Mouse (Mus musculus): ENCODE data around the gene Zfp287.
"Not testable (repeated sequence)": the region's sequence is repeated elsewhere in the genome, so short reads cannot be mapped to it uniquely, and the experiment has no call there.

Zfp287 gene

DNA sequence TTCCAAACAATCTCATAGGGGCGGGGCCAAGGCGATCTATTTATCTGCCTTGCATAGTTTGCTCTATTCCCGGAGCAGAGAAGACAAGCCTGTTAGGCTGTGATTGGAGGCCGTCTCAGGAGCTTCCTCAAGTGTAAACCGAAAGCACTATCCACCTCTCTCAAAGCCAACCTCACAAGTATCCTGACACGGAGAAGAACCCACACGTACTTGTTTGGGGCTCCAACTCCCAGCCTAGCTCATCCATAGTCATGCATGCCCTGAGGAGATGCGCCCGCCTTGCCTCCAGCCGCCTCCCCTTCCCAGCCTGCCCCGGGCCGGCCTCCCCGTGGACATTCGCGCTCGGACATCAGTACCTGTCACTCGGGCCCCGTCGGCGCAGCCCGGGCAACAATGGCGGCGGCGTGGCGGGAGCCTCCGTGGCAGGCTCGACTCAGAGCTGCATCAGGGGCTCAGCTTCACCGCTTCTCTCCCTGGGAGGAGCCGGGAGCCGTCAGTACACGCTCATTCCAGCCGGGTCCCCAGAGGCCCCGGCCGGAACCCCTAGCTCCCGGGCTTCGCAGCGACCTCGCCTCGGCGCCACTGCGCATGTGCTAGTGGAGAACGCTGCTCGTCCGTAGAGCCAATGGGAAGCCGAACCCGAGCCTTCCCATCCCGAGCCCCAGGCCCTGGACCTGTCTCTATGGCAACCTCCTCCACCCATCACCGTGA lies at the start of gene Zfp287:
Gene Zfp287, minus strand, starts transcription at position 595 of the 711 bp plus-strand sequence.
- peak; percentile 90 for DNase-seq (ENCODE audit: low read depth, low spot score)

DNA sequence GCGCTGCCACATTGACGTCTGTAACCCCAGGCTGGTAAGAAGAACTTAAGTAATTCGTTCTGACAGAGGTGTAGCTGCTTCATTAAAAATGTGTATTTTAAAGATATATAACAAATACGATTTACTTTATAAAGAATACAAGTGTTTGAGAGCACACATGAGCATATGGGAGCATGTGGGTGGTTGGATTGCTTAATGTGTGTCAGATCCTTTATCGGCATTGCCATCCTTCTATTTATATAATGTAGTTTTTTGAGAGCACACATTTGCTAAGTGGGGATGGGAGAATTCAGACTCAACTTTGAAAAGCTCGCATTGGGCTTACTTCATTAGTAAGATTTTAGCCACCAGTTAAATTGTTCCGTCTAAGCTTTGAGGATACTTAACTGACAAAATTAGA lies 44.8 kb upstream of the Zfp287 start:
- DNase-seq (ENCODE audit: low read depth, low spot score) = no peak

DNA sequence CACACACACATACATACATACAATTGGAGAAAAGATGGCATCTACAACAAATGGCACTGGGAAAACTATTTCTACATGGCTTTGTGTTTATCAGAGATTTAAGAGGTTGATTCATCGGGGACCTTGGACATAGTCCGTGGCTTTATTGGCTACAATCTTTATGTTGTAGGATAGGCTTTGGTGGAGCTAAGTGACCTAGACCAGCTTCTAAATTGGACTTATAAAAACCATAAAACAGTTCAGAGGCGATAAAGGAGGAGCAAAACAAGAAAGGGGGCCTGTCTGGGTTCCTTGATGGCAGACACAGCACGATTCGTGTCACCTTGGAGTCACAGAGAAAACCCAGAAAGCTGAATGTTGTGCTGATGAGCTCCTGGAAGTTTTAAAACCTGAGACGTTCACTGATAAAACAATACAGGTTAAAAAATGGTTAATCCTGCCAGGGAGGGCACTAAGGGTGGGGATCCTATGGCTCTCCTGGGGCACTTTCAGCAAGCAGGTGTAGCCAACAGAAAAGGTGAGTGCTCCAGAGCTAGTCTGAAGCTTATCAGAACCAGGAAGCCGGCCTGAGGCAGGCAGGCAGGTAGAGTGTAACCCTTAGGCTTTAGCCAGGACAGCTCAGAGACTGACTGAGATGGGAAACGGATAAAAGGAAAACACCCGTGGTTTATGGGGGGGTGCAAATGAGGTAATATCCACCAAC lies 29.2 kb upstream of the Zfp287 start:
- DNase-seq (ENCODE audit: low read depth, low spot score) = no peak

DNA sequence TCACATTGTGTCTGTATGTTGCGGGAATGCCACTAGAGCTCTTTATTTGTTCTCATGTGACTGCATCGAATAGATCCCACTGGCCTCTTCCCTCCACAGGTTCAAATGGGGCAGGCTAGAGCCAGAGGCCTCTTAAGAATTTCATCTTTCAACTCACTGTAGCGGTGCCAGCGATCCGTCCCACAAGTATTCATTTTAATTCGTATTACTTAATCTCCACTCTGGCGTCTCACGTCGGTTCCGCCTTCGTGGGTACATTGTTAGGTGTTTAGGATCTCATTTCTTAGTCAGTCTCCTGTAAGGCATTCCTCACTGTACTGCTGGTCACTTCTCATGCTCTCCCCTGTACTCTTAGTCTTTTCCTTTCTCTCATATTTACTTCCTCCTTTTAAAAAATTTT lies 26.8 kb upstream of the Zfp287 start:
- no peak for DNase-seq (ENCODE audit: low read depth, low spot score)

DNA sequence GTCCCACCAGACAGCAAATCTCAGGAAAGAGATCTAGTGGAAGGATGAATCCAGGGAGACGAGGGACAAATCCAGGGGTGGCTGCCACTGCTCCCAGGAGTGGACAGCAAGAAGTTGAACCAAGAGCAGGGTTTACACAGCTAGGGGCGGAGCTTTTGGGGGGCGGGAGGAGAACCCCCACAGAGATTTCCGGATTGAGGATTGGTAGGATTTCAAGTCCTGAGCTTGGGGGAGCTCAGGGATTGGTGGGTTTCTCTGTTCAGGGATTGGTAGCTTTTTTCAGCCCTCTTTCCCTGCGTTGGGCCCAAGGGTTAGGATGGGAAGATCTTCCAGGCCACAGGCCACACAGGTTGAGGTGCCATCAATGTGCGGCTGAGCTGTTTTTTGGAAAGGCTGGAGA lies 26.2 kb upstream of the Zfp287 start:
- no peak for DNase-seq (ENCODE audit: low read depth, low spot score)

DNA sequence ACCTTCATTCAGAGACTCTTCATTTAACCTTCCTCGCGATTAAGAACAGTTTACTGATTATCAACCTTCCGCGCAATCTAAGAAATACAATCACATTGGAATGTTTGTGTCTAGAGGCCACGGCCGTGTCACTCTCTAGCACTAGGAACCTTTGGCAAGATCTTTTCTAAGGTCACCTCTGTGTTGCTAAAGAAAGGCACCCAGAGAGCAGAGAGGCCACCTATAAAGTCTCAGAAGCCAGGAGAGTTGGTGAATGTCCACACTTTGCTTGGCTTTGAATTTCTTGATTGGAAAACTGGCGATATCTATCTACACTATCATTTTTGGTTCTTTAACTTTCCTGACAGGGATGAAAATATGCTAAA lies 25.4 kb upstream of the Zfp287 start:
- no peak for DNase-seq (ENCODE audit: low read depth, low spot score)

DNA sequence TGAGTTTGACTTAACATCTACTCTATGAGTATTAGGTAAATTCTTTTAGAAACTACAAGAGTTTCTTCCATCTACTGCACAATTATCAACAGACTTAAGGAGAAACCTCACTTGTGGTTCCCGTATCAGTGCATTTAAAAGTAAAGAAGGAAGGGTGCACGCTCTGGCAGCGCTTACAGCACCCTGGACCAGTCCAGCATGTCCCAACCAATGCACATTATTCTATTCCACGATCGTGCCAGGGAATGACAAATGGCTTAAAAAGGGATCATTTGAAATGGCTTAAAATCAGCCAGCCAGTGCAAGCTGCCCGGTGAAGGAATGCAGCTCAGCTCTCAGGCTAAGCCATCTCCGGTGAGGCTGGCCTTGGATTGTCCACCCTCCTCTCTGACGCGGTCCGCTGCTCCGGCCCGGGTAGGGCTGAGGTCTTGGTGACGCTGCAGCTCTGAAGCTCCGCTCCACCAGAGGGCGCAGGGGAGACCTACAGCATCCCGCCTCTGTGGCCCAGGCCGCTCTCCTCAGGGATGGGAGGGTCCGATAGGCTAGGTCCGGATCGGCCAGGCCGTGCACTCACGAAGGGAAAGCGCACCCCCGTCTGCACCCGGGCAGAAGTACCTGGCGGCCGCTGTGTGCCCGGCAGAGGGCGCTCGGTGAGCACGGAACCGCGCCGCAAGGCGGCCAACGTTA lies 24.9 kb upstream of the Zfp287 start:
- peak; percentile 81 for DNase-seq (ENCODE audit: low read depth, low spot score)

DNA sequence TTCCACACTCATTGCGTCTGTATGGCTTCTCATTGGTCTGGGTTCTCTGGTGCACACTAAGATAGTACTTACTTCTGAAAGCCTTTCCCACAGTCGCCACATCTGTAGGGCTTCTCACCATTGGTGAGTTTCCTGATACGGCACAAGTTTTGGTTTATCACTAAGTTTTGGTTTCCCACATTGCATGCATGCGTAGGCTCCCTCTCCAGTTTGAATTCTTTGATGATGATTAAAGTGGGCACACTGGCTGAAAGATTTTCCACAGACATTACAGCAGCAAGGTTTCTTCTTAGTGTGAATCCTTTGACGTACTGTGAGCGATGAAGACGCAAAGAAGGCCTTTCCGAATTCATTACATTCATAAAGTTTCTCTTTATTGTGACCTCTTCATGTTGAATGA lies 21.1 kb upstream of the Zfp287 start, which contains the start of gene Gm10428:
Gene Gm10428, plus strand, starts transcription at position 321 of the 400 bp plus-strand sequence.
- DNase-seq (ENCODE audit: low read depth, low spot score) = peak; percentile 66

DNA sequence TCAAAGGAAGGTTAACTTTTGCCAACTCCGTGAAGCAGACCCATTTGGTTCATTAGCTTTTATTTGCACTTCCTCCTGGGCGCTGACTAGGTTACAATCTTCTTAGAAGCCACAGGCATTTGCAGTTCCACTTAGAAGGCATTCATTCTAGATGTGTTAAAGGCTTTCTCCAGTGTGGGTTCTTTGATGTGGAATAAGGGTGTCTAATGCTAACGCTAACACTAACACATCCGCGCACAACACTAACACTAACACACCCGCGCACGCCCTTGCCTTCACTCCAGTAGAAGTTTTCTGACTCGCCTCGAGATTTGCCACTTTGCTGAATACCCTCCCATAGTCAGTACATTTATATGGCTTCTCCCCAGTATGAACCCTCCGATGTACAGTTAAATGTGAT lies 20.5 kb upstream of the Zfp287 start:
- DNase-seq (ENCODE audit: low read depth, low spot score) = peak; percentile 70

DNA sequence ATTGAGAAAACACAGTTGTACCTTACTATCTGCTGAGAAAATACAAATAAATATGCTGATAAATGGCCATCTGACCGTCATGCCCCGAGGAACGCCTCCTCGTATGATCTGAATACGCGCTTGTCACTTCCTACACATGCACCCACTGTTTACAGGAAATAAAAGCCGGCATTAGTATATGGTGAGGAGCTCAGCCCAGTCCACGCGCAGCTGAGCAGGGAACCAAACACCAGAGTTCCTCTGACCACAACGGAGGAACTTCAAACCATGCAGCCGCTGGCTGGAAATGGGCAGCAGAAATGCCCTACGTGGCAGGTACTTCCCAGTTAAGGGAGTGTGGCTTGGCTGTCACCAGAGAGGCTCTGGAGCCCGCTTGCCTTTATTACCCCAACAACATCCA lies 17.7 kb upstream of the Zfp287 start:
- not testable (repeated sequence) for DNase-seq (ENCODE audit: low read depth, low spot score)

DNA sequence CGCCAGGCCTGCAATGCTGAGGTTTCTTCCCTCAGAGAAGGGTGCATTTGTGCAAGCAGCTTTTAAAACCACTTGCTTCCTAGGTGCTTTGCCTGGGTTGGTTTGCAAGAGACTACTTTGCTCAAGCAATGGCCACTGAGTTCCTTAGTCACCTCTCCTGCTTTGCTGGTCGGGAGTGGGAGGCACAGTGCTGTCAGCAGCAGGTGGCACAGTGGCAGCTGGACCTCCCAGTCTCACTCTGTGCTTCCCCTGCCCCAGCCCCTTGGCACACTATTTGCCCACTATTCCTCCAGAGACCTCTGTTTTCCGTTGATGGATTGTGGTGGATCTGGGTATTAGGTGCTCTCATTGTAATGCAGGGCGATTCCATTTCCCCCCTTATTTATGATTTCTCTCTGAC lies 16.4 kb upstream of the Zfp287 start:
- no peak for DNase-seq (ENCODE audit: low read depth, low spot score)

DNA sequence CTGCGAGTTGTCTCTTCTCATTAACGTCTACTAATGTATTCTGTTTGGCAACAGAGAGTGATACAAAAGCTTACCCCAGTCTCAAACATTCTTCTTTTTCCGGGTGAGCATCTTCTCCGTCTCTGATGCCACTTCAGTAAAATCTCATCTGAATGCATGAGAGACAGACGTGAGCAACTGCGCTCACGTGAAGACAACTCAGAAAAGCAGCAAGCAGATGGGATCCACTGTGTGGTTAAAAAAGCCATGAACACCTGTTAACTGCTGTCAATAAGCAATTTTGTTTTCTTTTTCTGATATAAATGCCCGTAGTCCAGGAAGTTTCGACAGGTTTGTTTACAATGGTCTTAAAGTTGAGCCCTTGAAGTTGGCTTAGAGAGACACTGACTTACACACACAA lies 15.5 kb upstream of the Zfp287 start:
- no peak for DNase-seq (ENCODE audit: low read depth, low spot score)

DNA sequence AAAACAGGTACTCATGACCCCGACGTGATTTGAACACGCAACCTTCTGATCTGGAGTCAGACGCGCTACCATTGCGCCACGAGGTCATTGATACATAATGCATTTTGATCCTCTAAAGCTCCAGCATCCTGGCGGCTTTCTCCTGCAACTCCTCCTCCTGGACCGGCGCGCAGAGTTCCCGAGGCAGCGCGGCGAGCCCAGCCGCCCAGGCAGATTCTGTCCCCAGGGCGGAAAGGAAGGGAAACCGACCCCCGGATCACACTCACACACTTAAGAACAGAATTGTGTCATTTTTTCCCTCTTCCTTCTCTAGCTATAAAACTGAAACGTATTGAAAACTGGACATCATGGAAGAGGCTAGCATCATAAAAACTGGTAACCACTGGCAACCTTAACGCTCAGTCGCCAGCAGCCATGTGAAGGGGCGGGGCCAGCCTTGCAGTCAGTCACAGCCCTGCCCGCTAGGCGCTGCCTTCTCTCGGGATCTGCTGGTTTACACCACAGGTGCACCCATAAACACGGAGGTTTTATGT lies 14.4 kb upstream of the Zfp287 start:
- peak; percentile 51 for DNase-seq (ENCODE audit: low read depth, low spot score)

DNA sequence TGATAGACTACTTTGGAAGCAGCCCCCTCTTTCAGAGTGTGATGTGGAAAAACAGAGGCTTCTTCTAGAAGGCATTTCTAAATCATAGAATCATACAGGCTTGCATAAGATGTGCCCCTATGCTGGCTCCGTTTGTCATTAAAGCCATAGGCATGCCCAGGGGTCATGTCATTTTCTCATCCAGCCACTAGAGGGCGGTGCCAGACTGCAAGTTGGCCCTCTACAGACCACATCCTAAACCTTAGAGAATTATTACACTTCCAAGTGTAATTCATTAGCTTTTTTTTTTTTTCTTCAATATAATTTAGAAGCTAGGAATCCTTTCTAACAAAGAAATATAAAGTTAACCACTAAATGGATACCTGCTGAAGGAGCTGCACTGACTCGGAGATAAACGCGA lies 12.4 kb upstream of the Zfp287 start:
- DNase-seq (ENCODE audit: low read depth, low spot score) = peak; percentile 72

DNA sequence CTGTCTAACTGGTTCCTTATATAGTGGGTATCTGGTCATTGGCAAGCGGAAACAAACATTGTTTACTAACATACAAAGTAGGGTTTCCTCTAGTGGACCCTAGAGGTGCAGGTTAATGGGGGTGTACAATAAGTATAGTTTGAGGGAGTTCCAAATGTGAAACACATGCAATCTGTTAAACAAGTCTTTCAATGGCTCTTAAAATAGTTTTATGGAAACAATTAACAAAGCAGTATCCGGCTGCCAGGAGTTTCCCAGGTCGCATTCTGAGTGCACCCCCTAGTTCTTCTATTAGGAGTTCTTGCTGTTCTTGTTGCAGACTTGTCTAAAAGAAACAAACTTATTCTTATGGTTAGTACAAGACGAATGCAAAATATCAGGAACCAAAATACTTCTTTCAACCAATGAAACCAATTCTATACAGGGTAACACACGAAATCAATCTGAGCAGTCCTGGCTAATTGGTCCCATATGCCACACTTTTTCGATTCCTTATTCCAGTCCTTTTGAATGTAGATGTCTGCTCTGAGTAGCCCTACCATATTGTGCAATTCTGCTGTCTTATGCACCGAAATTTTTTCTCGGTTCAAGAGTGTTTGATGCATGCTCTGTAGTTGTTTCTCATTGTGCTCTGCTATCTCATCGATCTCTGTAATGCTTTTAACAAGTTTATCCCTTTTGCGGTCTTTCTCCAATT lies 10.7 kb upstream of the Zfp287 start:
- DNase-seq (ENCODE audit: low read depth, low spot score) = no peak

DNA sequence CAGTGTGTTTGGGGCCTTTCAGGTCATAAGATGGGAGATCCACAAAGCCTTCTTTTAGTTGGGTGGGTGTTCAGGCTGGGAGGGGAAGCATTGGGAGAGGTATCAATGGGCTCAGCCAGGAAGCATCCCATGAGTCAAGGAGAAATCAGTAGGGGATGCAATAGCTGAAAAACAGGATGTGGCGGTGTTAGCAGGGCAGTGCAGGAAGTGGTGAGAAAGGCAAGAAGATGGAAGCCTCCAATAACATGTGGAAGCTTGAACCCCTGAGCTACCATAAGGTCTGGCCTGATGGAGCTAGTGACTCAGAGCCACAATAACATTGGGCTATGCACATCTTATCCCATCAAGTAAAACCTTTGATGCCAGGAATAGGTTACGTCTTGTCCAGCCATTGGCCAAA lies 9.5 kb upstream of the Zfp287 start:
- peak; percentile 45 for DNase-seq (ENCODE audit: low read depth, low spot score)

DNA sequence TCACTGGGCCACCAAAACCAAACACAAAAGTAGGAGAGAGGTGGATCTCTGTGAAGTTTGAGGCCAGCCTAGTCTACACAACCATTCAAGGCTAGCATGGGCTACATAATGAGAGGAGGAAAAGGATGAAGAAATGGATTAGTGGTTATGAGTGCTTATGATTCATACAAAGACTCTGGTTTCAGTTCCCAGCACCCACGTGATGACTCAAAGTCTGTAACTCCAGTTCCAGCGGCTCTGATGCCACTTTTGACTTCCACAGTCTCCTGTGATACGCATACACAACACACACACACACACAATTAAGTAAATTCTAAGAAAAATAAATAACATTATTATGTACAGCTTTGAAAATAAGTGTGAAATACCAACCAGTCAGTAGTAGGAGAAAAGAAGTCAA lies 960 bp upstream of the Zfp287 start:
- no peak for DNase-seq (ENCODE audit: low read depth, low spot score)

DNA sequence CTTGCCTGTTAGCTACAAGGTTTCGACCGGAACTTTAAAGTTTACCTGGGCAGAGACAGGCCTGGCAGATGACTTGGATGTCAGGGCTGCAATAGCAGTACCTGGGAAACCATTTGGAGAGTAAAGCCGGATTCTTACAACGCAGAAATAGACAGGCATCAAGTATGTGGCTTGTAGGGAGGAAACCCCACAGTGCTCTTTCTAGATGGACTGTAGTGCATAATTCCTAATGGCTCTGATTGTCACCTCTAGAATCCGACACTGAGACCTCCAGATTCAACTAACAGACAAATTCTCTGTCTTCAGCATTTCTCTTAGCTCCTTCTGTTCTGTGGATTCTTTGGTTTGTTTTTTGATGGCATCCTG lies 300 bp upstream of the Zfp287 start:
- DNase-seq (ENCODE audit: low read depth, low spot score) = no peak

DNA sequence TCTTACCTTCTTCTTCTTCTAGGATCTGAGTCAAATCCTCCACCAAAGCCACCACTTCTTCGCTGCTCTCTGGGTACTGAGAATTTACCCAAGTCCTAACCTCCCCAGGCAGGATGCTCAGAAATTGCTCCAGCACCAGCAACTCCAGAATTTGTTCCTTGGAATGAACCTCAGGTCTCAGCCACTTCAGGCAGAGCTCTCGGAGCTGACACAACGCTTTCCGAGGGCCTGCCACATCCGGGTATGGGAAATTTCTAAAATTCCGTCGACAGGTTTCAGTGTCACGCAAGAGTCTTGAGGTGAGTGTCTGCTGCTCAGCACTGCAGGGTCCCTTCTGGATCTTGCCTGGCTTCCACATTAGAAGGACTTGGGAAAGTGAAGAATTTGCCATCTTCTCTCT lies 3.4 kb downstream of the Zfp287 start:
- no peak for DNase-seq (ENCODE audit: low read depth, low spot score)

DNA sequence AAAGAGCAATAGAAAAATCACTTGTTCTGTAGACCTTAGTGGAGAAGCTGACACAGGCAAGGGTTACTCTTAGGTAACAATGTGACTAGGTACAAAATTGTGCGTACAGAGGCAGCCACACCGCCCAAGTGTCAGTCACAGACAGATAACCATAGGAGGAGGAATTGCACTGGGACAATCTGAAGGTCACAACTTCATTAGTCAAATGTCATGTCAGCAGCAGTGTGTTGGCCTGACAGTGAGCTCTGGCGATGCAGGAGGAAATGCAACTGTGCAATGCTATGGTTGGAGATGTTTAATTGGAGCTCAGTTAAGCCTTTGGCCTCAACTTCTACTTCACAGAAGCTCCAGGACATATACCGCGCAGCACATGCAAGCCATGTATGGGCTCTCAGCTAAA lies 21.0 kb downstream of the Zfp287 start:
- DNase-seq (ENCODE audit: low read depth, low spot score) = no peak

DNA sequence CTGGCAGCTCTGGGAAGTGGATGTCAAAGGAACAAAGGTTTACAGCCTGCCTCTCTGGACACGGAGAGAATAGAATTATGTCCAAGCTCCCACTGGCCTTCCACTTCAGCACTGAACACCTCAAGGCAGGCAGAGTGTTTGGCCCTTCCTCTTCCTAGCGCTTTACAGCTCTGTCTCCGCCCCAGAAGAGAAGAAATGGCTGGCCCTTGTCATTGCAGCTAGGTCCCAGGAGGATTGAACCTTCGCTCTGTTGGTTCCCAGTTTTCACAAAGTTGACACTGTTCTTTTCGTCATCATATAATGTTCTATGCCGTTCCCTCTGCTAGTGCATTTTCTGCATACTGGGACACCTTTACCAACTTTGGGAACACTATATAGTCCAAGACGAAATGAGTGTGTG lies 23.5 kb downstream of the Zfp287 start:
- no peak for DNase-seq (ENCODE audit: low read depth, low spot score)

DNA sequence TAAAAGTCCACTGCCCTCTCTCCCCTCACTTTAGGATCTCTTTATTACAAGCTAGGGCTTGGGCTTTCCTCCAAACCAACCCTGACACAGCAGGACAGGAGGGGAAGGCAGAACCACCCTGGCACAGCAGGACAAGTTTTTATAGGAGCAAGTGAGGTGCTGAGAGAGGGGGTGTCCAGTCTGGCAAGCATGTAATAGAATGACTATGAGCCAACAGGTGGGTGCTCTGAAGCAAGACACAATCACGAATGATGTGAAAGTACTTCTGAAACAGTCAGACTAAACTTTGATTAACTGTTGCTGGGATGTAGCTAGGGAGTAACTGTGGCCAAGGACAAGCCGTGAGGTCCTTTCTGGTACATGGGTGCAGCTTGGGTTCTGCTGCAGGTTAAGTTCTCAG lies 25.6 kb downstream of the Zfp287 start:
- DNase-seq (ENCODE audit: low read depth, low spot score) = no peak
